Mouse (Mus musculus): ENCODE data around the gene Tmem262. TPM values are rescaled to one million over a fixed set of nuclear protein-coding genes. Genes with fewer than 3 reads are reported as not detected.

Tmem262 gene
- polyA plus RNA-seq (2015; fragmentation: Nextera tagmentation; extraction: Ambion mirVana), result not detected in 2 replicates

GRCm38 (mm10) chr19:6079983-6080480, at the start of gene Tmem262:
Tmem262 (plus strand) TSS chr19:6080033.

GRCm38 (mm10) chr19:6046294-6047153, 33.3 kb upstream of the Tmem262 start, which contains the start of gene Syvn1:
Syvn1 (plus strand) TSS chr19:6046576.

GRCm38 (mm10) chr19:6057313-6058096, 22.3 kb upstream of the Tmem262 start, which contains the start of the genes Mrpl49 and Fau:
Mrpl49 (minus strand) TSS chr19:6057785.
Fau (plus strand) TSS chr19:6057844.

DNA sequence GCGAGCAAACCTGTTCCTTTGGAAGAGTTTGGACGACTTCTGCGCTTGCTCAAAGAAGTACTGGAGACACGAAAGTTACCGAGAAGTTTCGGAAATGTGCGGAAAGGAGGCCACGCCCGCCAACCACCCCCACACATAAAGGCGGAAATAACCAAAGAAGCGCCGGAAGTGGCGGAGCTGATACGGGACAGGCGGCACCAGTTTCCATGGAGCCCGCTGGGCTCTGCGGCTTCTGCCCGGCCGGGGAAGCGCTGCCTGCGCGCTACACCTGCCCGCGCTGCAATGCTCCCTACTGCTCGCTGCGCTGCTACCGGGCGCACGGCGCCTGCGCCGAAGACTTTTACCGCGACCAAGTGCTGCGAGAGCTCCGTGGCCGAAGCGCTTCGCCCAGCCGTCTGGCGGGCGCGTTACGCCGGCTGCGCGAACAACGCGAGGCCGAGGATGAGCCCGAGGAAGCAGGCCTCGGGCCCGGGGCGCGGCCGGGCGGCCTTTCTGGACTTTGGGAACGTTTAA, 18.8 kb upstream of the Tmem262 start, which contains the start of gene Znhit2:
Znhit2 (plus strand) TSS at position 172 of the 513 bp plus-strand sequence.

DNA sequence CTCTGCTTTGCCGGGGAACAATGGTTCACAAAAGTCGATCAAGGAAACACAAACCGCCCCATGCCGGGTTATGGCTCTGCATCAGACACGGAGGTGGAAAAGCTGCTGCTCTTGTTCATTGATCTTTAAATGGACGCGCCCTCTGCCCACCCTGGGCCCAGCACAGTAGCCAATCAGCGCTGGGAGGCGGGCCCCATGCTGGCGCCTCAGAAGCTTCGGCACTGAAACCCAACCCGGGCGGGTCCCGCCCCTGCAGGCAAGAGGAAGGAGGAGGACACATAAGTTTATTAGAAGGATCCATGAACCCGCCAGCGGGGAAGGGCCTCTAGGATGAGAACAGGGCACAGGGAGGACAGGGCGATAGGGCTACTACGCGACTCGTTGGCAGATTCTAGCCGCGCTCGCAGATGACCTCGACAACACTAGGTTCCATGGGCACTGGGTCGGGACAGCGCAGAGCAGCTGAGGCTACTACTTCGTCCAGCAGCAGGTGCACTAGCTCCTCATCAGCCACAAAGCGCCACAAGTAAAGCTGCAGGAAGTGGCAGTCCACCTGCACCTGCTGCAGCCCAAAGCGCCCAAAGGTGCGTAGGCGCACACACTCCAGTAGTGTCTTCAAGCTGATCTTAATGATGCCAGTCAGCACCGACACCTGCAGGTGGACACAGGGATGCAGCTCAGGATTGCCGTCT, 12.0 kb upstream of the Tmem262 start, which contains the start of gene Tm7sf2:
Tm7sf2 (minus strand) TSS at position 650 of the 692 bp plus-strand sequence.

DNA sequence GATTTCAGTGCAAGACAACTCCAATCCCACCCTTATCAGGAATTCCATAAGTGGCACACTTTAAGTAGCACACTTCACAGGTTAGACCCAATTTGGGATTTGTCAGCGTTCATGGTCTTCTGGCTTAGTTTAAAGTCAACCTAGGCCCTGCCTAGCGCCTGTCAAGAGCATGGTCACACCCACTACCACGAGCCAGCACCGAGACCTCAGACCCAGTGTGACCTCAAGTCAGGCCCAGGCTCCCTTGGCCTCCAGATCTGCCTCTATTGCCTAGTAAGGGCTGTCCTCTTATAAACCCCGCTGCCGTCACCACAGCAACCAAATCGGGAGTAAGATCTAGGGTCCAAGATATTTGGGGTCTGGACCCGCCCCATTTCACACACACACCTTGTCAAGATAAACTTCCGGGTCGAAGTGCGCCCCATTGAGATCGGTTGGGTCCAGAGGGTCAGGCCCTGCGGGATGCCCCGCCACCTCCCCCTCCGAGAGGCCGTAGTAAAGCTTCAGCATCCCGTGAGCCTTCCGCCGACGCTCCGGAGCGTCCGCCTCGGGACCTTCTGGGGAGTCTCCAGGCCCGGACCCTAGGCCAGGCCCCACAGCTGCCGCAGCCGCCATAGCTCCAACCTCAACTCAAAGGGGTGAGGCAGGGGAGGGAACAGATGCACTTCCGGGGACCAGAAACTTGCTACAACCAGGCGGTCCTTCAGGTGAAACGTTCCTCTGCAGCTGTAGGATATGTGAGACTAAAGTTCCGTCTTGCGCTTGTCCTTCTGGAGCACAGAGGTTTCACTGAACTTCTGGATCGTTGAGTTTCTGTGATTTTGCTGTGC, 3.1 kb upstream of the Tmem262 start, which contains the start of gene Vps51:
Vps51 (minus strand) TSS at position 668 of the 830 bp plus-strand sequence.

GRCm38 (mm10) chr19:6082156-6082555, 2.3 kb downstream of the Tmem262 start, which contains the start of gene Gm28374:
Gm28374 (minus strand) TSS chr19:6082256.

DNA sequence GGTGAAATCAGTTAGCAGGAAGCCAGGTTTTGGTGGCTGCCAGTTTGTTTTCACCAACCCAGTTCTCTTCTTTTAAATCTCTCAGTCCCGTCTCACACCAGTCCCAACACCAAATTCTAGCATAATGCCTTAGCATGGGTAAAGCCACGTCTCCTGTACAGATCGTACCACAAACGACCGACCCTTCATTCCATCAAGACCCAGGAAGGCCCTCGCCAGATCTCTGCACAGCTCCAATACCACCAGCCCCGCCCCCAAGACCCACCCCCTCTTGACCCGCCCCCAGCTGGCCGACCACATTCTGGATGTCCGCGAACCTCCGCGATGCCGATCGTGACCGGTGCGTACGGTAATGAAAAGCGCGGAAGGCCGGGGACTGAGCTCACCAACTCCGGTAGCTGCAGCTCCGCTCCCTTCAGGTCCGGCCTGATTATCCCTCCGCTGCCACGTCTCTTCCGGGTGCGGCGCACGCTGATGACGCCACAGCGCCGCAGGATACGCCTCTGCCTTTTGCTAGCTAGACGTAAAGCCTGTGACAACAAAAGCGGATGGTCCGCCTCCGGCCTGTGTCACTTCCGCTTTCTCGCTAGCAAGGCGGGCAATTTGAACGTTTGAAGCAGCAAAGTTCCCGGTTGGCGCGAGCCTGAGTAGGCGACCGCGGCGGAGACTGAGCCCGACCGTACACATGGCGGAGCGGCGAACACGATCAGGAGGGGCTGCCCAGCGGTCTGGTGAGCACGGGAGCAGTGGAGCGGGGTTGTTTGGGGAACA, 4.8 kb downstream of the Tmem262 start, which contains the start of the genes Zfpl1 and Cdca5:
Zfpl1 (minus strand) TSS at position 479 of the 771 bp plus-strand sequence.
Cdca5 (plus strand) TSS at position 506 of the 771 bp plus-strand sequence.

DNA sequence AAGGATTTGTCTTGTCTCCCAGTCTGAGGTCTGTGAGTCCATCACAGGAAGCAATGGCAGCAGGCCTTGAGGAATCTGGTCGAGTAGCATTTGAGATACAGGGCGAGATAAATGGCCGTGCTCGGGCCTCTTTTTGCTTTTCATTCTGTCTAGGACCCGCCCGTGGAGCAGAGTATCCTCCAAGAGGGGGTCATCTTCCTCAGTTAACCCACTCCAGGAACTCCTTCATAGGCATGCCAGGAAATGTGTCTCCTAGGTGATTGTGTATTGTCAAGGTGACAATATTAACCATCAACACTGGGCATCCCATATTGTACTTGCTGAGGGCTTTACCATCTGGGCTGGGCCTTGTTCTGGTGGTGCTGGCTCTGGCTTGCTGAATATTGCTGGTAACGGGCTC, 14.3 kb downstream of the Tmem262 start, which contains the start of gene AC131692.1:
AC131692.1 (plus strand) TSS at position 301 of the 400 bp plus-strand sequence.

DNA sequence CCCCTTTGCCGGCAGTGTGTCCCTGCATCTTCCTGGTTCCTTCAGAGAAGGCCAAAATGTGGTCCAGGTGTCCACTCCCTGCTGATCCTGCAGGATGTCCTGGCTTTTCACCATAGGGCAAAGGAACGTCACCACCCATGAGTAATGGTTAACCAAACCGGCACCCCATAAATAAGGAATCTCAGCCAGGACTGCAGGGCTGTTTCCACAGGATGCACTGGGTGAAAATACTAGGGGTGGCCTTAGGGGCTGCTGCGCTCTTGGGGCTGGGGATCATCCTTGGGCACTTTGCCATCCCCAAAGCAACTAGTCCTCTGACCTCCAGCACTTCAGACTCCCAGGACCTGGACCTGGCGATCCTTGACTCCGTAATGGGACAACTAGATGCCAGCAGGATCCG, 25.8 kb downstream of the Tmem262 start, which contains the start of gene Naaladl1:
Naaladl1 (plus strand) TSS at position 197 of the 400 bp plus-strand sequence.

GRCm38 (mm10) chr19:6117986-6118676, 38.3 kb downstream of the Tmem262 start, which contains the start of gene Sac3d1:
Sac3d1 (minus strand) TSS chr19:6118650.

DNA sequence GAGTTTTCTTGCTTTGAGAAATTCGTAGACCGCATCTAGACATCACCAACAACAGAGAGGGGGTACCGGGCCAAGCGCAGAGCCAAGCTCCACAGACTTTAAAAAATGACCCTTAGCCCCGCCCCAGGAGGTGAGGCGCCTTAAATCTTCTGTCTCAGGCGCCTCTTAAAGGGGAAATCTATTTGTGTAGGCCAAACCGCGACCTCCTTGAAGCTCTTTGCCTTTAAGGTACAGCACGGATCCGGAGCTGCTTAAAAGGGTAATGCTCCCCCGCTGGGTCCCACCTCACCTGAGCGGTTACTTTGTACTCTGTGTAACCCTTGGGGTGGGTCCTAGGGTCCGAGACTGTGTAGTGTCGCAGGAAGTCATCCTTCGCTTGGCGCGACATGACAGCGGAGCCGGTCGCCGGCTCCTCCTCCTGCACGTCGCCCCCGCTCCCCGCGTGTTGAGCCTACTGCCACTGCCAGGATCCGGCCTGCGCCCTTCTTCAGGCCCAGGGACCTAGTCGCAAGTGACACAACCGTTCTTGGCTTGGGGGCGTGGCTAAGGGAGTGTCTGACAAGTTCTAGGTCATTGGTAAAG, 48.0 kb downstream of the Tmem262 start, which contains the start of gene Snx15:
Snx15 (minus strand) TSS at position 545 of the 582 bp plus-strand sequence.

Other genes starting within 250 kb of the Tmem262 start
- gene Frmd8, start 204.8 kb upstream of the Tmem262 start, polyA plus RNA-seq (2015; fragmentation: Nextera tagmentation; extraction: Ambion mirVana), result 18.5 and 20.2 TPM in 2 replicates
- gene Slc25a45, start 202.2 kb upstream of the Tmem262 start, polyA plus RNA-seq (2015; fragmentation: Nextera tagmentation; extraction: Ambion mirVana), result 8.4 and 14.3 TPM in 2 replicates
- 4.8 and 5.1 TPM in 2 replicates for gene Tigd3, start 185.9 kb upstream of the Tmem262 start, polyA plus RNA-seq (2015; fragmentation: Nextera tagmentation; extraction: Ambion mirVana)
- gene Dpf2, start 167.0 kb upstream of the Tmem262 start, polyA plus RNA-seq (2015; fragmentation: Nextera tagmentation; extraction: Ambion mirVana), result 55.3 and 62.4 TPM in 2 replicates
- 4.2 and 5.4 TPM in 2 replicates for gene Cdc42ep2, start 155.2 kb upstream of the Tmem262 start, polyA plus RNA-seq (2015; fragmentation: Nextera tagmentation; extraction: Ambion mirVana)
- gene Pola2, start 115.8 kb upstream of the Tmem262 start, polyA plus RNA-seq (2015; fragmentation: Nextera tagmentation; extraction: Ambion mirVana), result 61.9 and 69.5 TPM in 2 replicates
- gene Slc22a20, start 93.9 kb upstream of the Tmem262 start, polyA plus RNA-seq (2015; fragmentation: Nextera tagmentation; extraction: Ambion mirVana), result 0.18 and 0.33 TPM in 2 replicates
- gene Capn1, start 64.1 kb upstream of the Tmem262 start, polyA plus RNA-seq (2015; fragmentation: Nextera tagmentation; extraction: Ambion mirVana), result 17.5 and 18.8 TPM in 2 replicates
- 13.7 and 15.3 TPM in 2 replicates for gene Syvn1, start 33.5 kb upstream of the Tmem262 start, polyA plus RNA-seq (2015; fragmentation: Nextera tagmentation; extraction: Ambion mirVana)
- 41.2 and 44.7 TPM in 2 replicates for gene Mrpl49, start 22.2 kb upstream of the Tmem262 start, polyA plus RNA-seq (2015; fragmentation: Nextera tagmentation; extraction: Ambion mirVana)
- 972 and 981 TPM in 2 replicates for gene Fau, start 22.2 kb upstream of the Tmem262 start, polyA plus RNA-seq (2015; fragmentation: Nextera tagmentation; extraction: Ambion mirVana)
- gene Znhit2, start 18.8 kb upstream of the Tmem262 start, polyA plus RNA-seq (2015; fragmentation: Nextera tagmentation; extraction: Ambion mirVana), result 24.3 and 28.5 TPM in 2 replicates
- gene Tm7sf2, start 11.7 kb upstream of the Tmem262 start, polyA plus RNA-seq (2015; fragmentation: Nextera tagmentation; extraction: Ambion mirVana), result 3.8 and 3.9 TPM in 2 replicates
- gene Vps51, start 2.8 kb upstream of the Tmem262 start, polyA plus RNA-seq (2015; fragmentation: Nextera tagmentation; extraction: Ambion mirVana), result 37.6 and 41.3 TPM in 2 replicates
- gene Gm28374, start 2.2 kb downstream of the Tmem262 start, polyA plus RNA-seq (2015; fragmentation: Nextera tagmentation; extraction: Ambion mirVana), result 0.28 and 0.61 TPM in 2 replicates
- gene Zfpl1, start 4.9 kb downstream of the Tmem262 start, polyA plus RNA-seq (2015; fragmentation: Nextera tagmentation; extraction: Ambion mirVana), result 30.3 and 32.0 TPM in 2 replicates
- 38.6 and 42.9 TPM in 2 replicates for gene Cdca5, start 5.0 kb downstream of the Tmem262 start, polyA plus RNA-seq (2015; fragmentation: Nextera tagmentation; extraction: Ambion mirVana)
- gene AC131692.1, start 14.4 kb downstream of the Tmem262 start, polyA plus RNA-seq (2015; fragmentation: Nextera tagmentation; extraction: Ambion mirVana), result 0.21 and 0.32 TPM in 2 replicates
- gene Naaladl1, start 25.7 kb downstream of the Tmem262 start, polyA plus RNA-seq (2015; fragmentation: Nextera tagmentation; extraction: Ambion mirVana), result 0.34 and 0.40 TPM in 2 replicates
- gene Sac3d1, start 38.6 kb downstream of the Tmem262 start, polyA plus RNA-seq (2015; fragmentation: Nextera tagmentation; extraction: Ambion mirVana), result 29.3 and 29.9 TPM in 2 replicates
- gene Snx15, start 48.3 kb downstream of the Tmem262 start, polyA plus RNA-seq (2015; fragmentation: Nextera tagmentation; extraction: Ambion mirVana), result 31.6 and 32.1 TPM in 2 replicates
- gene Batf2, start 61.0 kb downstream of the Tmem262 start, polyA plus RNA-seq (2015; fragmentation: Nextera tagmentation; extraction: Ambion mirVana), result 0.96 and 1.0 TPM in 2 replicates
- 37.1 and 37.2 TPM in 2 replicates for gene Arl2, start 61.5 kb downstream of the Tmem262 start, polyA plus RNA-seq (2015; fragmentation: Nextera tagmentation; extraction: Ambion mirVana)
- gene Majin, start 104.4 kb downstream of the Tmem262 start, polyA plus RNA-seq (2015; fragmentation: Nextera tagmentation; extraction: Ambion mirVana), result not detected in 2 replicates
- gene Gpha2, start 146.3 kb downstream of the Tmem262 start, polyA plus RNA-seq (2015; fragmentation: Nextera tagmentation; extraction: Ambion mirVana), result 0.17 and 0.22 TPM in 2 replicates
- 5.0 and 6.2 TPM in 2 replicates for gene Ppp2r5b, start 155.8 kb downstream of the Tmem262 start, polyA plus RNA-seq (2015; fragmentation: Nextera tagmentation; extraction: Ambion mirVana)
- gene Atg2a, start 161.6 kb downstream of the Tmem262 start, polyA plus RNA-seq (2015; fragmentation: Nextera tagmentation; extraction: Ambion mirVana), result 4.4 and 5.6 TPM in 2 replicates
- gene Ehd1, start 196.7 kb downstream of the Tmem262 start, polyA plus RNA-seq (2015; fragmentation: Nextera tagmentation; extraction: Ambion mirVana), result 66.5 and 75.4 TPM in 2 replicates
- gene Cdc42bpg, start 226.4 kb downstream of the Tmem262 start, polyA plus RNA-seq (2015; fragmentation: Nextera tagmentation; extraction: Ambion mirVana), result 0.40 and 0.67 TPM in 2 replicates